Mouse (Mus musculus) cortical plate, adult 2 months (tissue): ENCODE data around the gene Atp2b4.

Source experiments
- CTCF ChIP-seq: fragments of 200-500 bp; IDR thresholded peaks from 2 replicates; pipeline ENCODE4 v1.5.1; 2011; ENCODE audit warnings: mild to moderate bottlenecking, control low read depth, low read length; ENCODE audit not compliant: insufficient read depth; ENCODE audit errors: extremely low read depth
- POLR2A ChIP-seq: fragments of 200-500 bp; IDR thresholded peaks from 2 replicates; pipeline ENCODE4 v1.6.1; 2011; ENCODE audit warnings: mild to moderate bottlenecking, low read length, control low read depth; ENCODE audit not compliant: insufficient read depth; ENCODE audit errors: extremely low read depth

DNA sequence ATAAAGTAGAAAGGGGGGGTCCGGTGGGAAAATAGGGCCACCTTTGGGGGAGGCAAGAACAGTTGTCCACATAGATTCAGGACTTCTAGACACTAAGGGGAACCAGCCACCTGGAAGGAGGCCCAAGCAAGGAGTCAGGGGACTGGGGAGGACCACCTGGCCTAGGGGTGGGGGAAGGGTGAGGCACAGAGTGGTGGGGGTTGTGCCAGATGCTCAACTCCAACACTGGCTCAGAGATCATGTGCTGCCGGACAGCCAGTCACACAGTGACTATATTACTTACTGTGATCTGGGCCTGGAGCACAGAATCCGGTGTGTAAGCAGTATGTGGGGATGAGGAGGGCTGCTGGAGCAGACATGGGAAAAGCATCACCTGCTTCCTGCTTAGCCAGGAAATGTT is 91.5 kb downstream of the Atp2b4 start:
- TF ChIP-seq CTCF (no peak), POLR2A (no peak)
